Mouse (Mus musculus) gastrocnemius, adult 2 months (tissue): Measurements from ENCODE around the gene Ppp1r3c. TPM values are rescaled to one million over a fixed set of nuclear protein-coding genes. Genes with fewer than 3 reads are reported as not detected.

Experiments used
- DNase-seq: peaks from one replicate; pipeline ENCODE4 v3.0.0; 2022
- H3K27ac ChIP-seq: fragments of 200-600 bp; 2 replicates; pipeline ENCODE4 v1.8.1; 2022; ENCODE audit warnings: mild to moderate bottlenecking
- H3K4me3 ChIP-seq: fragments of 200-600 bp; 2 replicates; pipeline ENCODE4 v1.8.1; 2022; ENCODE audit warnings: mild to moderate bottlenecking, moderate library complexity
- CTCF ChIP-seq: fragments of 200-600 bp; IDR thresholded peaks from 2 replicates; pipeline ENCODE4 v1.8.1; 2022; ENCODE audit warnings: antibody characterized with exemption, mild to moderate bottlenecking, moderate library complexity
- intact Hi-C: fragments of 180-260 bp; cut with DNase I; formaldehyde crosslinking; loops from one replicate; pipeline ENCODE4 v1.15.1; 2025
- total RNA-seq, 2 experiments: library from RNA; stranded (reverse); gene quantifications; 2 replicates each; pipeline ENCODE4 v1.2.3; 2021

Gene Ppp1r3c
- total RNA-seq, 2 experiments from 2014 or later = 675 to 775 TPM

- TF ChIP-seq CTCF = no peak
- DNase-seq = no peak
- intact Hi-C loops = no loop called here
- Histone ChIP-seq H3K27ac (no peak overlapping the region), H3K4me3 (no peak overlapping the region)
Measured at GRCm38 (mm10) chr19:36706195-36706594, 30.3 kb downstream of the Ppp1r3c start.

GRCm38 (mm10) chr19:36705286-36706146 lies 30.9 kb downstream of the Ppp1r3c start:
- peak overlapping the region; percentile 43; the same call in 1 of the 2 replicates for H3K27ac ChIP-seq
- intact Hi-C loops = no loop called here
- peak overlapping the region; percentile 21 for H3K4me3 ChIP-seq
- no peak for DNase-seq
- TF ChIP-seq CTCF = no peak

GRCm38 (mm10) chr19:36704763-36705162 lies 31.7 kb downstream of the Ppp1r3c start:
- intact Hi-C loops = no loop called here
- Histone ChIP-seq H3K27ac (no peak overlapping the region; the same call in 1 of the 2 replicates), H3K4me3 (no peak overlapping the region)
- TF ChIP-seq CTCF = no peak
- no peak for DNase-seq

GRCm38 (mm10) chr19:36701809-36702622 lies 34.4 kb downstream of the Ppp1r3c start:
- TF ChIP-seq CTCF = no peak
- Histone ChIP-seq H3K4me3 (no peak overlapping the region), H3K27ac (peak overlapping the region; percentile 59)
- intact Hi-C loops = no loop called here
- no peak for DNase-seq

GRCm38 (mm10) chr19:36701366-36701765 lies 35.1 kb downstream of the Ppp1r3c start:
- no peak for DNase-seq
- intact Hi-C loops = no loop called here
- TF ChIP-seq CTCF = no peak
- no peak overlapping the region for H3K4me3 ChIP-seq
- H3K27ac ChIP-seq = peak overlapping the region; percentile 59

GRCm38 (mm10) chr19:36700937-36701336 lies 35.5 kb downstream of the Ppp1r3c start:
- no peak for TF ChIP-seq CTCF
- H3K27ac ChIP-seq = peak overlapping the region; percentile 59
- intact Hi-C loops = no loop called here
- no peak for DNase-seq
- H3K4me3 ChIP-seq = no peak overlapping the region

- Histone ChIP-seq H3K27ac (peak overlapping the region; percentile 89; the same call in 1 of the 2 replicates), H3K4me3 (no peak overlapping the region)
- intact Hi-C loops = loop anchor here (2.0 kb wide), 1 partner anchor 28 kb away; no protein-coding TSS in a partner anchor
- no peak for DNase-seq
- TF ChIP-seq CTCF = no peak
Measured at GRCm38 (mm10) chr19:36699151-36699550, 37.3 kb downstream of the Ppp1r3c start.

- peak; percentile 60 for DNase-seq
- H3K27ac ChIP-seq = peak overlapping the region; percentile 89
- no peak overlapping the region for H3K4me3 ChIP-seq
- no peak for TF ChIP-seq CTCF
- intact Hi-C loops = loop anchor here (2.0 kb wide), 1 partner anchor 29 kb away; no protein-coding TSS in a partner anchor
Measured at GRCm38 (mm10) chr19:36698200-36698599, 38.3 kb downstream of the Ppp1r3c start.

- intact Hi-C loops = no loop called here
- TF ChIP-seq CTCF = no peak
- no peak overlapping the region for H3K4me3 ChIP-seq
- H3K27ac ChIP-seq = peak overlapping the region; percentile 89
- DNase-seq = peak; percentile 49
Measured at GRCm38 (mm10) chr19:36696601-36697122, 39.8 kb downstream of the Ppp1r3c start.

- H3K27ac ChIP-seq = peak overlapping the region; percentile 91
- peak; percentile 65 for DNase-seq
- intact Hi-C loops = no loop called here
- peak overlapping the region; percentile 23 for H3K4me3 ChIP-seq
- no peak for TF ChIP-seq CTCF
Measured at GRCm38 (mm10) chr19:36693530-36693929, 42.9 kb downstream of the Ppp1r3c start.

- H3K4me3 ChIP-seq = no peak overlapping the region
- intact Hi-C loops = no loop called here
- no peak for TF ChIP-seq CTCF
- no peak for DNase-seq
- peak overlapping the region; percentile 95 for H3K27ac ChIP-seq
Measured at GRCm38 (mm10) chr19:36691941-36692340, 44.5 kb downstream of the Ppp1r3c start.

- intact Hi-C loops = no loop called here
- no peak for DNase-seq
- TF ChIP-seq CTCF = no peak
- Histone ChIP-seq H3K27ac (peak overlapping the region; percentile 95), H3K4me3 (no peak overlapping the region)
Measured at GRCm38 (mm10) chr19:36691245-36691644, 45.2 kb downstream of the Ppp1r3c start.
